Mouse (Mus musculus): ENCODE data around the gene Sirpb1b. TPM values are rescaled to one million over a fixed set of nuclear protein-coding genes. Genes with fewer than 3 reads are reported as not detected.
"Not testable (repeated sequence)": the region's sequence is repeated elsewhere in the genome, so short reads cannot be mapped to it uniquely, and the experiment has no call there.

Sirpb1b gene
- polyA plus RNA-seq, 1 experiment from 2014 or later, result not detected

- H3K36me3 ChIP-seq (ENCODE audit: control insufficient read depth, insufficient read depth, low read length); H3K4me1 ChIP-seq (ENCODE audit: control insufficient read depth, insufficient read depth, low read length); H3K9ac ChIP-seq (replicated peaks; ENCODE audit: low read depth, low read length); H3K27me3 ChIP-seq (ENCODE audit: control insufficient read depth, insufficient read depth, low read length); H3K9me3 ChIP-seq (ENCODE audit: control insufficient read depth, low read length); H3K27ac ChIP-seq (ENCODE audit: low read depth, low read length); ATAC-seq (ENCODE audit: low read depth); H3K4me3 ChIP-seq (ENCODE audit: low read depth, low read length); H3K4me2 ChIP-seq (ENCODE audit: low read depth, low read length): not testable (repeated sequence)
- WGBS, result 94% methylated on average over 1 of the region's 2 CpGs
Measured at GRCm38 (mm10) chr3:15474831-15475230, 100.0 kb downstream of the Sirpb1b start.

DNA sequence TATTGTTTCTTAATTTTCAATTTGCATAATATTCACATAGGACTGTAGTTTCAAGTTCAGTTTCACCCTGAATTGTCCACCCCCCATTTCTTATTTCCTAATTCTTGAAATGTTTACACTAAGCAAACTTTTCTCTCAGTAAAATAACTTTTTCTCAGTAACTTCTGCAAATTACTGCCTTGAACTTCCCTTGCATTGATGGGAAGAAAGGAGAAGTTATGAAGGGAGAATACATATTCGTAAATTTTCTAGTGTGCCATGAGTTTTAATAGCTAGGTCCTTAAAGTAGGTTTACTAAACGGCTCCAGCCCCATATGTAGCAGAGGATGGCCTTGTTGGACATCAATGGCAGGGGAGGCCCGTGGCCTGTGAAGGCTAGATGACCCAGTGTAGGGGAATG is 104.7 kb downstream of the Sirpb1b start:
- H3K4me2 ChIP-seq (ENCODE audit: low read depth, low read length); H3K9ac ChIP-seq (replicated peaks; ENCODE audit: low read depth, low read length); H3K4me1 ChIP-seq (ENCODE audit: control insufficient read depth, insufficient read depth, low read length); H3K9me3 ChIP-seq (ENCODE audit: control insufficient read depth, low read length); H3K27me3 ChIP-seq (ENCODE audit: control insufficient read depth, insufficient read depth, low read length); H3K36me3 ChIP-seq (ENCODE audit: control insufficient read depth, insufficient read depth, low read length); H3K4me3 ChIP-seq (ENCODE audit: low read depth, low read length); ATAC-seq (ENCODE audit: low read depth); H3K27ac ChIP-seq (ENCODE audit: low read depth, low read length): not testable (repeated sequence)
- 100% methylated on average over 1 of the region's 3 CpGs for WGBS

Other genes with a start within 250 kb of the Sirpb1b start
- gene Gm9733, start 242.8 kb downstream of the Sirpb1b start, polyA plus RNA-seq (2014; fragmentation: Nextera tagmentation; extraction: Ambion mirVana), result not detected in 2 replicates
- not detected in 2 replicates for gene Sirpb1a, start 148.5 kb downstream of the Sirpb1b start, polyA plus RNA-seq (2014; fragmentation: Nextera tagmentation; extraction: Ambion mirVana)